Mouse (Mus musculus) heart, postnatal 10 days (tissue): ENCODE results near the gene Pard3. TPM values are rescaled to one million over a fixed set of nuclear protein-coding genes. Genes with fewer than 3 reads are reported as not detected.

Source experiments
- DNase-seq, 2 experiments: peaks; one replicate each; pipeline ENCODE4 v3.0.0; 2021
- intact Hi-C: fragments of 180-260 bp; cut with DNase I; formaldehyde crosslinking; loops from one replicate; pipeline ENCODE4 v1.15.1; 2025
- total RNA-seq, 2 experiments: library from RNA; stranded (reverse); gene quantifications; 2 replicates each; pipeline ENCODE4 v1.2.3; 2021

The Pard3 gene
- total RNA-seq, 2 experiments from 2014 or later = 32.8 to 35.0 TPM

DNA sequence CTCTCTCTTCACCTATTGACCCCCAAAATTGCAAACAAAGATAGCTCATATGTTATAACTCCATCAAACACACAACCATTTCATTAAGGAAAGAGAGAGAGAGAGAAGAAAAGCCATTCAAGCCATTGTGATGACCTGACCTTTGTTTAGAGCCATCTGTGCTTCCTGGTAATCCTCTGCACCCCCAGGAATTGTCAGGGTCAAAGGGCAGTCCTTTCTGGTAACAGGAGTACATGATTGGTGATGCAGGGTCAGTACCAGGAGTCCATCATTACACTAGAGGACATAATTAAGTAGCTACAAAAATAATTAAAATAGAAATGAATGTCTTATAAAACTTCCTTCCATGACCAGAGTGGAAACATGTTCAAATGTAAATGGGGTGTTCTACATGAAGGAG, 493.9 kb downstream of the Pard3 start:
- no peak for DNase-seq
- intact Hi-C loops = no loop called here

DNA sequence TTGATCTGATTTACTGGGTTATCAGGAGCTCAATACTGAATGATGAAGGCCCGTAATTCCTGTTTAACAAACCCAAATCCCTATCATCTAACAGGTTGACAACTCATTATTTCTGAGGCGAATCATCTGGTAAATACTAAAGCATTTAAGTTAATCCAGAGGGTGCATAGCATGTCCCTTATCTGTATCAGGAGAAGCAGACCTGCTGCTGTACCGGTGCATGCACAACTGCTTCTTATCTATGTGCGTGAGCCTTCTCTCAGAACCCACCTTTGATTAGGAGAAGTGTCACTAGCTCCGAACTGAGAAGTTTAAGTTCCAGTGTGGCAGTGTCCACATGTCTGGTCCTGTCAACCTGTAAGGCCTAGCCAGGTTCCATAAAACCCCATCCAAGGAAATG, 499.9 kb downstream of the Pard3 start:
- intact Hi-C loops = no loop called here
- DNase-seq = no peak

DNA sequence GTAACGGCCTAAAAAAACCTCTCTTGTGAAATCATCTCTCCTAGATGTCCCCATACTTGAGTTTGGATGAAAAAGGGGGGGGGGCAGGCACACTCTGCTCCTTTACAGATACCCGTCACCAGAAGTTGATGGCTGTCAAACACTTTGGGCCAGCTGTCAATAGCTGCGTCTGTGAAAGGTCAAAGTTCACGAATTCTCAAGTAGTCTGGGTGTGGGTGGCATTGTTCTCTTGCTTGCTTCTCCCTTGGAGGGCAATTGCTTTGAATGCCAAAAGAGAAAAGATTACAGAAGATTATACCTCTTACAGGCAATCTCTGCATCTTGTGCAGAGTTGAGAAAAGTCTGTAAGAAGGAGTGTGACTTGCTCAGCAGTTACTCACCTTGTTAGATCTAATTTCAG, 500.7 kb downstream of the Pard3 start:
- intact Hi-C loops = no loop called here
- DNase-seq = no peak

DNA sequence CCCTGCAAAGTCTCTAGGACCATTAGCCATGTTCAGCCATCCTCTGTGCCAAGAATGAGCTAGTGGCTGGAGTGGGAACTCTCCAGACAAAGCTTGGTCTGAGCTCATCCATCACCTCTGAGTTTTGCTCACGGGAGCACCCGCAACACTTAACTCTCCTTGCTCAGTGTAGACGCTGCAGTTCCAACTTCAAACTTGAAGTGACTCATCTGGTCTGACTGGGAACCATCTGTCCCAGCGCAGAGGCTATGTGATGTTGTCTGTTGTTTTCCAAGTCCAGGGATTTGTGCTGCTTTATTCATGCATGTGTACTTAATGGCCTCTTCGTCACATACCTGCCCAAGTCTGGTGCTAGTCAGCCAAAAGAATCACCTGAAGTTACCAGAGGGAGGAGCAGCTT, 505.5 kb downstream of the Pard3 start:
- no peak for DNase-seq
- intact Hi-C loops = no loop called here

DNA sequence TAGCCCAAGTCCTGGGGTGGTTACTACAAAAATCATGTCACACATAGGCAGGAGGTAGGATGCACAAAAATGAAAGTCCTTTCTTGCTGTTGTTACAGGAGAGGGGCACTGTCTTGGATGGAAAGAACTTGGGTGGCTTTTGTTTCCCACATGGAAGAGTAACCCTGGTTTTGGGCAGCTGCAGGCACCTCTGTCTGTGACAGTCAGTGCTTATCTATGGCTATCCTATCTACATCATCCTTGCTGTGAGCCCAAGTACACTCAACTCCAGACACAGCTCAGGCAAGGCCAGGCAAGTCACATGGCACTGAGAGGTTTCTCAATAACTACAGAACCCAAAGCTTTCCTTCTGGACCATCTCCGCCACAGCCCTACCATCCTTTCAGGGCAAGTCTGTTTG, 506.8 kb downstream of the Pard3 start:
- no peak for DNase-seq
- intact Hi-C loops = no loop called here

DNA sequence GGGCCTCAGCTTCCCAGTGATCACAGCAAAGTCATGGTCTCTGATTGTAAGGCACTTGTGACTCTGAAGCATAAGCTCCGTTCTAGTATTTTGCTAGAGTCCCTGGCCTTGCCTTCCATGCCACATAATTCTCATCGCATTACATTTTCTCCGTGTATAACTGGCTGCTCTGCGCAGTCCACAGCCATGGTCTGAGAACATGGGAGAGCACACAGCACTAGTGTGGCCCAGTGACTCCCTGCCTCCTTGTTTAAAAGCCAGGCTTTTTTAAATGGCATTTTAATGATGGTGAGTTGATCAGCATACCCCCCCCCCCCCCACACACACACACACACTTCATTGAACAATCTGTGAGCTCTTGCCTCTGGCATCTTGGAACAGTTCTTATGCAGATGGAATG, 508.8 kb downstream of the Pard3 start:
- DNase-seq = no peak
- intact Hi-C loops = no loop called here

DNA sequence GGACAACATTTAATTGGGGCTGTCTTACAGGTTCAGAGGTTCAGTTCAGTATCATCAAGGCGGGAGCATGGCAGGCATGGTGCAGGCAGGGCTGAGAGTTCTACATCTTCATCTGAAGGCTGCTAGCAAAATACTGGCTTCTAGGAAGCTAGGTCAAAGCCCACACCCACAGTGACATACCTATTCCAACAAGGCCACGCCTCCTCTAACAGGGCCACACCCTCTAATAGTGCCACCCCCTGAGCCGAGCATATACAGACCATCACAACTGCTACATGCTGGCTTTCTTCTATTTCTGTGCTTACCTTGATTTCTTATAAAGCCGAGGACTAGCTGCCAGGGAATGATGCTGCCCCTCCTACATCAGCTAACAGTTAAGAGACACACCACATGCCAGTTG, 513.0 kb downstream of the Pard3 start:
- DNase-seq = no peak
- intact Hi-C loops = no loop called here

DNA sequence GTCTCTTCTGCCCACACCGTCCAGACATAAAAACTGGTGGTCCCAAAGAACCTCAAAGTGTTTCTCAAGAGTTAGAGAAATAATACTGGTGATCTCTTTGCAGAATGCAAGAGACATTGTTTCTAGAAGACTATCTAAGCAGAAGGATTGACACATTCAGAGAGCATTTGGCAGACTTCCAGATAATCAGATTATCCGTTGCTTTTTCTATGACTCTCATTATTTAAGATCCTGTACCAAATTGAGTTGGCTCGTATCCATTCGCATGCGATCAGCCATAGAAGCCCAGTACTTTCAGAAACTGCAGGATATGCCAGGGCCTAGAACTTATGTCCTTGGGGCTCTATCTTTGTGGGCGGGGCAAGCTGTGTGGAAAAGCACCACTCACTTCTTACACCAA, 514.0 kb downstream of the Pard3 start:
- intact Hi-C loops = no loop called here
- DNase-seq = no peak

DNA sequence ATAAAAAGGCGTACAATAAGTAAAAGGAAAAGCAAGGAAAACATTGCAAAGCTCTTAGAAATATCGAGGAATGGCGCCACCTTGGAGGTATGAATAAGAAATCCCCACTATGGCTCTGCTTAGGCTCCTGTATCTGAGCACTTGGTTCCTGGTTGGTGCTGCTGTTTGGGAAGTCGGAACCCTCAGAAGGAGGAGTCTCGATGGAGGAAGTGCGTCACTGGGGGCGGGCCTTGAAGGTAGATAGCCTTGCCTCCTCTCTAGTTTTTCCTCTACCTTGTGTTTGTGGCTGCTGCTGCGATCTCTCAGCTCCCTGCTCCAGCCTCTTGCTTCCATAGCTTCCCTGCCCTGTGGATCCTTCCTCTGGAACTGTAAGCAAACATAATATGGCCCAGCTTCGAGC, 515.7 kb downstream of the Pard3 start:
- intact Hi-C loops = no loop called here
- no peak for DNase-seq

DNA sequence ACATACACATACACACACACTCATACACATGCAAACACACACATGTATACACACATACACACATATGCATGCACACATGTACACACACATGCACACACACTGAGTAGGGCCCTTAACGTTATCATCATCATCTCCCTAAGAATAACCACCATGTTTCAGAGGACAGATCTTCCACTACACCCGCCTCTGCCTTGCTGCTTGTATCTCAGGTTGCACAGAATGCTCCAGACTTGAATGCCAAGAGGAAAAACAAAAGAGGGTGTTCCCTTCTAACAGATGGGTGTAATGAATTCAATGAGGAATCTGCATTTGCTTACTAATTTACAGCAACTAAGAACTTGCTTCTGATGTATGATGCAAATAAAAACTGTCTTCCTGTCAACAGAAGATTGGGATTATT, 519.7 kb downstream of the Pard3 start:
- no peak for DNase-seq
- intact Hi-C loops = loop anchor here (10.0 kb wide), 1 partner anchor 911 kb away; no protein-coding TSS in a partner anchor

DNA sequence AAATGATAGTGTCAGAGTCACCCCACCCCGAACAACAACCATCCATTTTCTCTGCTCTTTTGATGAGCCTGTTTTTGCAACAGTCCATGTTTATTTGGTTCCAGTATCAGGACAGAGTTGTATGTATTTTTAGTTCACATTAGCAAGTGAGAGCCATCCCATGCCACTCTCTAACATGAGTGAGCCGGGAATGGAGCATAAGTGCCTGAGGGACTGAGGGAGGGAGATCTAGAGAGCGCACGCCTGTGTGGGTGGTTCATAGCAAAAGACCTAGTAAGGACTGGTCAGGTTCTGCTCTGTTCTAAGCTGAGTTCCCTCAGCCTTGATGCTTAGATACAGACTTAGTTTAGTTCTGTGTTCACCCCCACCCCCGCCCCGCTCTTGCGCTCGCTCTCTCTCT, 521.9 kb downstream of the Pard3 start:
- intact Hi-C loops = loop anchor here (5.0 to 10.0 kb wide), 2 partner anchors 148 to 909 kb away; no protein-coding TSS in a partner anchor
- DNase-seq = no peak

DNA sequence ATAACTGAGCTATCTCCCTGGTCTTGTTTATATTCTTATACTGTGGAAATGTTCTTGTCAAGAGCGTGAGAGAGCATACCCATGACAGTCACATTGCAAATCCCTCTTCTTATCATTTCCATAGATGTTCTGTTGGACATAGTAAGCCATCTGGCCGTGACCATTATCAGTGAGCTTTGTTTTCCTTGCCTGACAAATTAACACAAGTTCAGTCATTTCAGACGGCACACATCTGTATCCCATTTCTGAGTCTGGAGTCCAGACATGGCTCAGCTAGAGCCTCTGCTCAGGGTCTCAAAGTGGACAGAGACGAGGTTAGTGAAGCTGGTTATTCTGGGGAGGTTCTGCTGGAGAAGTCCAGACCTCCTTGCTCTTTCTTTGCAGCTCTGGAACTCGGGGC, 523.0 kb downstream of the Pard3 start:
- DNase-seq = no peak
- intact Hi-C loops = loop anchor here (5.0 to 10.0 kb wide), 2 partner anchors 149 to 908 kb away; no protein-coding TSS in a partner anchor

DNA sequence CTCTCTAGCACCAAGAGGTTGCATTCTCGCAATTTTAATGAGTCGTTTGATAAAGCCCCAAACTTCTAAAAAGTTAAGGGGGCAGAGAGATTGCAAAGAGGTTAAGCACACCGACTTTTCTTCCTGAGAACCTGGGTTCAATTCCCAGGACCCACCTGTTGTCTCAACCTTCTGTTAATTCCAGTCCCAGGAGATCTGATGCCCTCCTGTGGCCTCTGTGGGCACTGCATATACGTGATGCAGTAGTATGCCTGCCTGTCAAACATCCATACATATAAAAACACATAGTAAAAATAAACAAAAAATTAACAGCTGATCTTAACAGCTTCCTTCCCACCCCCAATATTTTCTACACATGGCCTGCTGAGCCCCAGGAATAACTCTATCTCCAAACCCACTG, 524.6 kb downstream of the Pard3 start:
- intact Hi-C loops = loop anchor here (2.0 to 10.0 kb wide), 4 partner anchors 151 to 906 kb away; partner anchors contain the start of gene Nrp1
- peak in 1 of 2 experiments; percentile 44 for DNase-seq

DNA sequence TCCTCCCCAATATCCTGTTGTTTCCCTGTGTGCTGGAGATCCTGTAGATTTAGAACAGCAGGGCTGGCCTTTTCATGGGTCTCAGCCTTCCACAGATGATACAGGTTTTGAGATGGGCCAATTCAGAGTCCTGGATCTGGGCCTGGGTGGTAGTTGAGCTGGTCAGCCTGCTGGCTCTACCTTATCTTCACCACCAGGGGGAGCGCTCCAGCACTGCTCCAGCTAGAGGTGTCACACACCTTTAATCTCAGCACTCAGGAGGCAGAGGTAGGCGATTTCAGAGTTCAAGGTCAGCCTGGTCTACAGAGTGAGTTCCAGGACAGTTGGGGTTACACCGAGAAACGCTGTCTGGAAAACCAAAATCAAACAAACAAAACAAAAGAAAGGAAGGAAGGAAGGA, 525.6 kb downstream of the Pard3 start:
- DNase-seq = peak; percentile 54 to 72
- intact Hi-C loops = loop anchor here (2.0 to 10.0 kb wide), 4 partner anchors 152 to 906 kb away; partner anchors contain the start of gene Nrp1

DNA sequence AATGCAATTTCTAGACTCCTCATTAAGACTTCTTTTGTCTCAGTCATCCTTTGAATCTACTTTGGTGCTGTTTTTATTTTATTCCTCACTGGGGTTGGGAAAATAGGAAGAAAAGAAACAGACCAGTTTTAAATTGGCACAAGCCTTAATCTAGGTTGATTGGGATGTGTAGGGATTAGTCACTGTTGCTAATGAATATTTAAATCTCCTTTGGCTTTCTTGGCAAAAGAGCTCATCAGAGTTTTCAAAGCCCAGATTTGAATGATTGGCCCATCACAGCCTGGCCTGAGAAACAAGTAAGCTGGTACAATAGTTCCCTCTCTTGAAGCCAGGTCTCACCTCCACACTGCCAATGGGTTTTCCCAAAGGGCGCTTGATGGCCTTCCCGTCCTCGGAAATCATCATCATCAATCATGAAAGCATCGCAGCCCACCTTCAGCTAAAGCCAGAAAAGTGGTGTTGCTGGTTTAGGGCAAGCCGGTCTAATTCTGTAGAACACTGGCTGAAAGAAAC, 527.0 kb downstream of the Pard3 start:
- intact Hi-C loops = no loop called here
- no peak for DNase-seq

DNA sequence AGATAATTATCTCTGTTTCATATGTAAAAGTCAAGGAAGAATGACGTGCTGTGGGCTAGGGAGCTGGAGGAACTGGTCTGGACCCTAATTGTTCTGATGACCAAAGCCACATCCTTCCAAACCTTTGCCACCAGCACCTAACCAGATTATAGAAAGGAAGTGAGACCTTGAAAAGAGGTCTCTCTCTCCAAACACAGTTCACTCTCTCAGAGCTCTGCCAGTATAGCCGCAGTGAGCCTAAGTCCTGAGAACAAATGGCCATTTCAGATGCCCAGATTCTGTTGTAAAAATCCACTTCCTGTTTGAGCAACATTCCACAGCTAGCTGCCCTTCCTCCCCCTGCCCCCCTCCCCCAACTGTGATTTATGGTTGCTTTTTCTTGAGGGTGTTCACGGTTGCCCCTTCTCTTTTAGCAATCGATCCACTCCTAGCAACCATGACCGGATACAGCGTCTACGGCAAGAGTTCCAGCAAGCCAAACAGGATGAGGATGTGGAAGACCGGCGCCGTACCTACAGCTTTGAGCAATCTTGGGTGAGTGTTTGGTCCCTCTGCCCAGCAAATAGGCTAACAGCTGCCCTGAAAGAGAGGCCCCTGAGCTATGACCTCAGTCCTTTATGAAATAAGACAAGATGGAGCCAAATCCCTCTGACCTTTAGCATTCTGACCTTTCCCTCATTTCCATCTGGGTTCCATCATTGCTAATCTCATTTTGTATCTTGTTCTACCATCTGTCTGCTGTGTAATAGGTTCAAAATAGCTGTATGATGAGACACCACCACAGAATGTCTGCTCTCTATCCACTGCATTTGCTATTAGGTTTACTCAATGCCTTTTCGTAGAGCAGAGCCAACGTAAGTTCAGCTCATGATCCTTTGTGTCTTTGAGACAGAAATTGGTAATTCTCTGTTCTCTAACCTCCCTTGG, 529.2 kb downstream of the Pard3 start:
- intact Hi-C loops = no loop called here
- no peak for DNase-seq

DNA sequence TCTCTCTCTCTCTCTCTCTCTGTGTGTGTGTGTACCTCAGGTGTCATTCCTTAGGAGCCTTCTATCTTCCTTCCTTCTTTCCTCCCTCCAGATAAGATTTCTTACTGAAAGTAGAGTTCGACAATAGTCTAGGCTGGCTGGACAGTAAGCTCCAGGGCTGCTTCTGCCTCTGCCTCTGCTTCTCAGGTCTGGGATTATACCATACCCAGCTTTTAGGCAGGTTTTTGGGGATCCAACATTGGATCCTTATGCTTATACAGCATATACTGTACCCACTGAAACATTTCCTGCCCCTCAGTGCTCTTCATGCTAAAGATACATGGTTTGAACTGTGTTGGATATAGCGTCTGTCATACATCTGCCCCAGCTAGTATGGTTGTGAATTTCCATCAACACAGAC, 536.9 kb downstream of the Pard3 start:
- intact Hi-C loops = no loop called here
- DNase-seq = no peak

DNA sequence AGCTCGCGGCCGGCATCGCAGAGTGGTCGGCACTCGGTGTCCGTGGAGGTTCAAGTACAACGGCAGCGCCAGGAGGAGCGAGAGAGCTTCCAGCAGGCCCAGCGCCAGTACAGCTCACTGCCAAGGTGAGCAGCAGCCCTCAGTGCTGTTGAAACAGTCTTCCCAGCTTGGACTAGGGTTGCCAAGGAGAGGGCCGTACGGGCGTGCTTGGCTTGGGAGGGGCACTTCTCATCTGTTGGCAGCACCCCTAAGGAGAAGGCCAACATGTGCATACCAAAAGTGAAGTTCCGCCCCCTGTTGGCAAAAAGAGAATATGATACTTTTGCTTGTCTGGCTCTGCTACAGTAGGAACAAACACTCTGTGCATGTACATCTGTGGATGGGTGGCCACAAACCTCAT, 539.4 kb downstream of the Pard3 start:
- peak; percentile 29 to 33 for DNase-seq
- intact Hi-C loops = no loop called here

DNA sequence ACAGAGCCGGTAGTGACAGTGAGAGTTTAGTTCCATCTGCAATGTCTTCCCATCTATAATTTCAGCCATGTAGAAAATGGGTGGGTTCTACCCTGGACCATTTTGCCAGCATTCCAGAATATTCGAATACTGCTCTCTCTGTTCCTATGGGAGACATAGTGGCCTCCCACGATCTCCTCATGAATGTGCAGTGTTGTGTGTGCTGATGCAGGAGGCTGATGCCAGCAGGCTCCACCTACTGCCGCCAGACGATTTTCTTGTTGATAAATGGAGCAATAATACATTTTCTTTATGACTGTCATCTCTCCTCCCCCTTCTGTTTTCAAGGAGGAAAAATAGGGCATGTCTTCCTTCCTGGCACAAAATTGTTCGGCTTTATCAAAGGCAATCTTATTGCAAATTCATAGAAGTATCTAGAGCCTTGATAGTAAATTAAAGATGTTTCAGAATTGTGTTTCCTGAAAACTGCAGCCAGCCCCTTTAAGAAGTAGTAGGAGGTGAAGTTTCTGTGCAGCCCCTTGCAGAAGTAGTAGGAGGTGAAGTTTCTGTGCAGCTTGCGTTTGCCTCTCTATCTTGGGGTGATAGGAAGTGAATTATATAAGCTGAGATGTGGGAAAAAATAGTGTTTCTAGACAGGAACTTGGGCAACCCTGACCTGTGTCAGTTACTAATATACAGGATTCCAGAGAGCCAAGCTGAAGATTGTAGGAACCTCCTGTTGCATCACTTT, 545.0 kb downstream of the Pard3 start:
- intact Hi-C loops = no loop called here
- no peak for DNase-seq

DNA sequence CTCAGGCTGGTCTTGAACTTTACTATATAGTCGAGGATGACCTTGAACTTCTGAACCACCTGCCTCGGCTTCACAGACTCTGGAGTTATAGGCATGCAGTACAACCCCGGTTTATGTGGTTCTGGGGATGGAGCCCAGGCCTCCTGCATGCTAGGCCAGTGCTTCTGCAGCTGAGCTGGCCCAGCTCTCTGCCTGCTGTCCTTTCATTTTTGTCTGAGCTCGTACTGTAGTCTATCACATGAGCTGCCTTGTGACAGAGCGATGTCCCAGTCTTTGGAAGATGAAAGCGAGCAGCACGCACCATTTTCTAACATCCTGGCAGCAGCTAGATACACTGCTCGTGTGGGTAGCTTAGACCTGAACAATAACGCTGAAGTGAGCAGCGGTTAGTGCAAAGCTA, 545.6 kb downstream of the Pard3 start:
- intact Hi-C loops = no loop called here
- no peak for DNase-seq

DNA sequence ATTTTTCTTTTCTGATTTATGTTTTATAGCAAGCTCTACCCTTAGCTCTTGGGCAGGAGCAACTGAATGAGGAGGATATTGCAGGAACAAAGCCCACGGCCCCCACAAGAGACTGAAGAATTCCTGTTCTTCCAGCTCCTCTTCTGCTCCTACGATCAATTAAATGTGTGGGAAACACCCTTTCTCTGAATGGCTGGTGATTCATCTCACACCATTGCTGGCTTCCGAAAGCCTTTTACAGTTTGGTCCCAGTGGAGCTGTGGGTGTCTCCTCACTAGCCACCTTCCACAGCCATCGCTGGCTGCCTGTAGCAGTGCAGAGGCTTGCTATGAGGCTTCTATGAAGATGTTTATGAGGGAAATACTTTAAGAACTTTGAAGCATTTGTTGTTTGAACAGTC, 550.5 kb downstream of the Pard3 start:
- DNase-seq = peak in 1 of 2 experiments; percentile 4
- intact Hi-C loops = no loop called here
